Mouse (Mus musculus) bone marrow macrophage, adult 2 months (primary cell): ENCODE measurements around the gene Shd.

Experiments used
- CTCF ChIP-seq: IDR thresholded peaks from 2 replicates; pipeline ENCODE4 v1.5.1; 2012; ENCODE audit warnings: low read depth, mild to moderate bottlenecking, low read length, moderate library complexity
- POLR2A ChIP-seq: IDR thresholded peaks from 2 replicates; pipeline ENCODE4 v1.6.1; 2012; ENCODE audit warnings: mild to moderate bottlenecking, low read depth, low read length, borderline replicate concordance

DNA sequence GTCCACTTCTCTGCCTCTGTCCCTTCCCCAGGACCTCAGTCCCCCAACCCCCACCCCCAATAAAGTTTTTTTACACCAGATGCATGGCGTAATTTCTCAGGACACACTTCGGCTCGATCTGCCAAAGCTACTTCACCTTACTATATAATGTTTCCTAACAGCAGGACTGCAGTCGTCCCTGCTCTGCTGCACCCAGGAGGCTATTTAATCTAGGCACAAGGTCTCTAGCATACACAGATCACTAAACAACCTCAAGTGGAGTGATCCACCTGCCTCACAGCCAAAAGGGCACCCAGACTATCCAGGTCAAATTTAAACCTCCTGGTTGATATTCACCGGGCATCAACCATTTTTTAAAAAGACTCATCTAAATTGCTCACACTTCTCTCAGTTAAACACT, 24.6 kb upstream of the Shd start:
- TF ChIP-seq CTCF (no peak), POLR2A (no peak)
